Mouse (Mus musculus): ENCODE results near the gene 9030624G23Rik. TPM values are rescaled to one million over a fixed set of nuclear protein-coding genes. Genes with fewer than 3 reads are reported as not detected.
"Not testable (repeated sequence)": the region's sequence is repeated elsewhere in the genome, so short reads cannot be mapped to it uniquely, and the experiment has no call there.

9030624G23Rik gene
- total RNA-seq (2017): 0.58 TPM in 1 of 3 replicates, not detected in the others

- ATAC-seq (replicated peaks; ENCODE audit: insufficient number of reproducible peaks, low FRiP score, low TSS enrichment, poor library complexity, severe bottlenecking): not testable (repeated sequence)
These were observed at the start of gene 9030624G23Rik for GRCm38 (mm10) chr12:24097108-24097520. Gene 9030624G23Rik (minus strand): TSS chr12:24097246.

- ATAC-seq (replicated peaks; ENCODE audit: insufficient number of reproducible peaks, low FRiP score, low TSS enrichment, poor library complexity, severe bottlenecking): not testable (repeated sequence)
These were observed 13.9 kb downstream of the 9030624G23Rik start for GRCm38 (mm10) chr12:24083096-24083495.

Data from monocyte, adult 5-6 weeks (primary cell).